Mouse (Mus musculus): ENCODE data around the gene Ddx19a. TPM values are rescaled to one million over a fixed set of nuclear protein-coding genes. Genes with fewer than 3 reads are reported as not detected.
A peak's percentile ranks its signal among the peaks of the same experiment; 100 is the strongest.
"Not testable (repeated sequence)": the region's sequence is repeated elsewhere in the genome, so short reads cannot be mapped to it uniquely, and the experiment has no call there.

Ddx19a gene
- polyA plus RNA-seq, 1 experiment: 47.2 TPM

DNA sequence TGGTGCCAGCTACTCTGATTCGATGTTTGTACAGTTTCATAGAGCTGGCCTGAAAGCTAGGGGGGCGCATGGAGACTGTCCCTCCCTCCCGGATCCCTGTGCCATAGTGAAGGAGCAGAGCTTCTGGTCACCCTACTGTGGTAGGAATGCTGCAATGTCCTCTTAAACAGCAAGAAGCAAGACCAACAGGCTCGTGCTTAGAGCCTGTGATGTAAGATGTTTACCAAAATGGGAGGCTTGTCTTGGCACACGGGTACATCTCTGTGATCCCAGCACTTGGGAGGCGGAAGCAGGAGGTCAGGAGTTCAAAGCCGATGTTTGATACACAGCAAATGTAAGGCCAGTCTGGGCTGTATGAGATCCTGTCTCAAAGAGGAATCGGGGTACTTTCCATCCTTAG lies 31.0 kb downstream of the Ddx19a start:
- DNase-seq (ENCODE audit: low read depth): no peak
- TF ChIP-seq CTCF (IDR thresholded peaks at IDR 0.05; ENCODE audit: borderline replicate concordance, extremely low read depth, insufficient read depth, insufficient read length) (no peak), POLR2A (IDR thresholded peaks at IDR 0.05; ENCODE audit: borderline replicate concordance, extremely low read depth, insufficient read depth, insufficient read length, poor library complexity, severe bottlenecking) (no peak)

- TF ChIP-seq CTCF (IDR thresholded peaks at IDR 0.05; ENCODE audit: borderline replicate concordance, extremely low read depth, insufficient read depth, insufficient read length) (no peak), POLR2A (IDR thresholded peaks at IDR 0.05; ENCODE audit: borderline replicate concordance, extremely low read depth, insufficient read depth, insufficient read length, poor library complexity, severe bottlenecking) (no peak)
- peak; percentile 43 for DNase-seq (ENCODE audit: low read depth)
These were observed 32.0 kb downstream of the Ddx19a start for GRCm38 (mm10) chr8:110965594-110965993.

DNA sequence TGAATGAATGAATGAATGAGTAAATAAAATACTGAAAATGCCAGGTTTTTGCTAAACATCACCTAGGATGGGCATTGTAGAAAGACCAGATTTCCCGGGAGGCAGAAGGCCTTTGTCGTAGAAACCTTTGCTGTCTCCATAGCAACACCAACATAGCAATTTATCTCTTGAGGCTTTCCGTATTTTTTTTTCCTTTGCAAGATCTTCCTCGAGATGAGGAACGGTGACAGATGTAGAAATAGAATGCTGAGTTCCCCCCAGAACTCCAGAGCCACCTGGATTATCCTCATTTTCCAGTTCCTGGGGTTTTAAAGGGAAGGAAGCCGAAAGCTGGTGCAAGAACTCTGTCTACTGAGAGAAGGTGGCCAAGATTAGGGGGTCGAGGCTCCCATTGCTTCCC lies 32.9 kb downstream of the Ddx19a start:
- no peak for DNase-seq (ENCODE audit: low read depth)
- TF ChIP-seq CTCF (IDR thresholded peaks at IDR 0.05; ENCODE audit: borderline replicate concordance, extremely low read depth, insufficient read depth, insufficient read length) (no peak), POLR2A (IDR thresholded peaks at IDR 0.05; ENCODE audit: borderline replicate concordance, extremely low read depth, insufficient read depth, insufficient read length, poor library complexity, severe bottlenecking) (no peak)

- no peak for DNase-seq (ENCODE audit: low read depth)
- TF ChIP-seq POLR2A (IDR thresholded peaks at IDR 0.05; ENCODE audit: borderline replicate concordance, extremely low read depth, insufficient read depth, insufficient read length, poor library complexity, severe bottlenecking): no peak
- TF ChIP-seq CTCF (IDR thresholded peaks at IDR 0.05; ENCODE audit: borderline replicate concordance, extremely low read depth, insufficient read depth, insufficient read length): no peak
These were observed 34.5 kb downstream of the Ddx19a start for GRCm38 (mm10) chr8:110963051-110963450.

DNA sequence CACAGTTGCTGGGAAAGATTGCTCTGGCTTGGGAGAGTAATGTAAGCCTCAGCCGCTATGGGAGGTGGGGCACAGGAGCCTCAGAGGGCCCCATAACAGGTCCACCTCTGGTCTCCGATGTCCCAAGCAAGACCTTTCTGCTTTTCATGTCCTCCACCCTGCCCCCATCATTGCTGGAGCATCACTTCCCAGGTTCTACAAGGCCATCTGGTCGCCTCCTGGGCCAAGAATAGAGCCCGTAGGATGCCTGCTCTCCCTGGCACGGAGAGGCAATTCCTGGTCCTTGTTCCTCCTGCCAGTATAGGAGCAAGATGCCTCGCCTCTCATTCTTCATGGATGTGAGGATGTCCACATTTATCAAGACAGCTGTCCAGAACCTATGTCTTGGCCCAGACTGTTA lies 37.7 kb downstream of the Ddx19a start:
- no peak for DNase-seq (ENCODE audit: low read depth)
- TF ChIP-seq POLR2A (IDR thresholded peaks at IDR 0.05; ENCODE audit: borderline replicate concordance, extremely low read depth, insufficient read depth, insufficient read length, poor library complexity, severe bottlenecking) (no peak), CTCF (IDR thresholded peaks at IDR 0.05; ENCODE audit: borderline replicate concordance, extremely low read depth, insufficient read depth, insufficient read length) (no peak)

GRCm38 (mm10) chr8:110959071-110959780 lies 38.4 kb downstream of the Ddx19a start:
- TF ChIP-seq CTCF (IDR thresholded peaks at IDR 0.05; ENCODE audit: borderline replicate concordance, extremely low read depth, insufficient read depth, insufficient read length) (no peak), POLR2A (IDR thresholded peaks at IDR 0.05; ENCODE audit: borderline replicate concordance, extremely low read depth, insufficient read depth, insufficient read length, poor library complexity, severe bottlenecking) (no peak)
- DNase-seq (ENCODE audit: low read depth): peak; percentile 31

DNA sequence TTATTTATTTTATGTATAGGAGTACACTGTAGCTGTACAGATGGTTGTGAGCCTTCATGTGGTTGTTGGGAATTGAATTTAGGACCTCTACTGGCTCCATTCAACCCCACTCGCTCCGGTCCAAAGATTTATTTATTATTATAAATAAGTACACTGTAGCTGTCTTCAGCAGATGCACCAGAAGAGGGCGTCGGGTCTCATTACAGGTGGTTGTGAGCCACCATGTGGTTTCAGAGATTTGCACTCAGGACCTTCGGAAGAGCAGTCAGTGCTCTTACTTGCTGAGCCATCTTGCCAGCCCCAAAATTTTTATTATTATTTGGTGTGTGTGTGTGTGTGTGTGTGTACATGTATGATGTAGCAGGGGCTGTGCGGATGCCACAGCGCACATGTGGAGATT lies 39.0 kb downstream of the Ddx19a start:
- DNase-seq (ENCODE audit: low read depth): not testable (repeated sequence)

- no peak for DNase-seq (ENCODE audit: low read depth)
- no peak for TF ChIP-seq POLR2A (IDR thresholded peaks at IDR 0.05; ENCODE audit: borderline replicate concordance, extremely low read depth, insufficient read depth, insufficient read length, poor library complexity, severe bottlenecking)
- TF ChIP-seq CTCF (IDR thresholded peaks at IDR 0.05; ENCODE audit: borderline replicate concordance, extremely low read depth, insufficient read depth, insufficient read length): no peak
These were observed 39.5 kb downstream of the Ddx19a start for GRCm38 (mm10) chr8:110958135-110958534.

GRCm38 (mm10) chr8:110957471-110957870 lies 40.1 kb downstream of the Ddx19a start:
- no peak for DNase-seq (ENCODE audit: low read depth)
- TF ChIP-seq CTCF (IDR thresholded peaks at IDR 0.05; ENCODE audit: borderline replicate concordance, extremely low read depth, insufficient read depth, insufficient read length) (no peak), POLR2A (IDR thresholded peaks at IDR 0.05; ENCODE audit: borderline replicate concordance, extremely low read depth, insufficient read depth, insufficient read length, poor library complexity, severe bottlenecking) (no peak)

DNA sequence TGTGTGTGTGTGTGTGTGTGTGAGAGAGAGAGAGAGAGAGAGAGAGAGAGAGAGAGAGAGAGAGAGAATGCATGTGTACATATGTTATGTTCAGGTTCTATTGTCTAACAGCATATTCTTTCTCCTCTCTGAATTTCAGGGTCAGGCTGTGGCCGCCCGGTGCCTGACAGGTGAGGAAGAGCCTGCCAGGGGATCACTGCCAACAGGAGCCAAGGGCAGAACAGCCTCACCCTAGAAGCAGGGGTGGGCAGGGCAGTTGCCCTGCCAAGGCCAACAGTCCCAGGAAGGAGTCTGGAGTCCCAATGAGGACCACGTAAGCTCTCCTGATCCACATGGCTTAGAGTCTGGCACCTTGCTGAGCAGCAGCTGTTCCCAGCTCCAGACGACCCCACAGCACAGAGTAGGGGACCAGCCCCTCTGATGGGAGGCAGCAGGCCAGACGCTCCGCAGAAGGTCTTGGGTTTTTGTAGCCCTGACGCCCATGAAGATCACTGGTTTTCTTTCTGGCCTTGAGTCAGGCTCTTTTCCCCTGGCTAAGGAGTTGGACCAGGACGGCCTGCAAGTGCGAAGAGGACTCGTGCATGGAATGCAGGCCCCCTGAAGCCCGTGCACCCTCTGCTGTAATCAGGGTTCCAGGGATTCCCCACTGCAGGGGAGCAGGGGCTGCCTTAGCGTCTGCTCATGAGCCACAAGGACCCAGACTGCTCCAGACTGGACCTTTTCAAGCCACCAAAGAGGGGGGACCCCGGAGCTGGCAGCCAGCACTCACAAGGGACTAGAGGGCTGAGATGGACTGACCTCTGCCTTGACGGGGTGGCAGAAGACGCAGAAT lies 40.8 kb downstream of the Ddx19a start:
- peak; percentile 26 for DNase-seq (ENCODE audit: low read depth)
- TF ChIP-seq CTCF (IDR thresholded peaks at IDR 0.05; ENCODE audit: borderline replicate concordance, extremely low read depth, insufficient read depth, insufficient read length) (no peak), POLR2A (IDR thresholded peaks at IDR 0.05; ENCODE audit: borderline replicate concordance, extremely low read depth, insufficient read depth, insufficient read length, poor library complexity, severe bottlenecking) (no peak)

DNA sequence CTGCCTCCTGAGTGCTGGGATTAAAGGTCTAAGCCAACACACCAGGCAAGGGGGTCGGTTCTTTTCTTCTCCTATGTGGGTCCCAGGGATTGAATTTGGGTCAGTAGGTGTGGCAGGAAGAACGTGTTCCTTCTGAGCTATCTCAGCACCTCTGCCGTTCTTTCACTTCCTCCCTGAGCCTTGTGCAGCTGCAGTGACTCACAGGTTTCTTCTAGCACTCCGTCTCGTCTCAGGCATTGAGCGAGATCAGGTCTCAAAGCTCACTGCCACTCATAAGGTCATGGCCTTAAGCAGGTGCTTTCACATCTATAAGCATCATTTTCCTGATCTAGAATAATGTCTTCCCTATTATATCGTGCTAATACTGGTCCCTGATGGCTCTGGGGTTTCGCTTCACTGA lies 42.8 kb downstream of the Ddx19a start:
- TF ChIP-seq CTCF (IDR thresholded peaks at IDR 0.05; ENCODE audit: borderline replicate concordance, extremely low read depth, insufficient read depth, insufficient read length) (no peak), POLR2A (IDR thresholded peaks at IDR 0.05; ENCODE audit: borderline replicate concordance, extremely low read depth, insufficient read depth, insufficient read length, poor library complexity, severe bottlenecking) (no peak)
- no peak for DNase-seq (ENCODE audit: low read depth)

- TF ChIP-seq POLR2A (IDR thresholded peaks at IDR 0.05; ENCODE audit: borderline replicate concordance, extremely low read depth, insufficient read depth, insufficient read length, poor library complexity, severe bottlenecking) (no peak), CTCF (IDR thresholded peaks at IDR 0.05; ENCODE audit: borderline replicate concordance, extremely low read depth, insufficient read depth, insufficient read length) (no peak)
- DNase-seq (ENCODE audit: low read depth): peak; percentile 59
These were observed 47.5 kb downstream of the Ddx19a start for GRCm38 (mm10) chr8:110950065-110950484.
